Mouse (Mus musculus) adrenal gland, postnatal 10 days (tissue): ENCODE results near the gene Plcb1. TPM values are rescaled to one million over a fixed set of nuclear protein-coding genes. Genes with fewer than 3 reads are reported as not detected.

Experiments used
- total RNA-seq, 2 experiments: library from RNA; stranded (reverse); gene quantifications; 2 replicates each; pipeline ENCODE4 v1.2.3; 2021

Gene Plcb1
- total RNA-seq, 2 experiments from 2014 or later: 34.0 to 46.4 TPM

Other genes starting within 250 kb of the Plcb1 start
- gene Hao1, start 231.7 kb upstream of the Plcb1 start, total RNA-seq: 10 to 100 TPM; 17.3 to 39.1 TPM
- gene Tmx4, start 141.9 kb upstream of the Plcb1 start, total RNA-seq: 10 to 100 TPM; 29.8 to 33.5 TPM